Mouse (Mus musculus) 3134 (cell line): Measurements from ENCODE around the gene Selenos.
"Not testable (repeated sequence)": the region's sequence is repeated elsewhere in the genome, so short reads cannot be mapped to it uniquely, and the experiment has no call there.

Experiments
- DNase-seq: peaks from one replicate; pipeline ENCODE4 v3.0.0-alpha.2; 2011; ENCODE audit warnings: low spot score; ENCODE audit not compliant: insufficient read length; ENCODE audit errors: extremely low read depth

The Selenos gene

GRCm38 (mm10) chr7:66079364-66080230, at the start of gene Selenos:
Gene Selenos (plus strand): TSS chr7:66079649.
- peak; percentile 98 for DNase-seq

GRCm38 (mm10) chr7:66036809-66037208, 42.6 kb upstream of the Selenos start:
- DNase-seq, result no peak

- no peak for DNase-seq
These were observed 41.2 kb upstream of the Selenos start for GRCm38 (mm10) chr7:66038261-66038660.

DNA sequence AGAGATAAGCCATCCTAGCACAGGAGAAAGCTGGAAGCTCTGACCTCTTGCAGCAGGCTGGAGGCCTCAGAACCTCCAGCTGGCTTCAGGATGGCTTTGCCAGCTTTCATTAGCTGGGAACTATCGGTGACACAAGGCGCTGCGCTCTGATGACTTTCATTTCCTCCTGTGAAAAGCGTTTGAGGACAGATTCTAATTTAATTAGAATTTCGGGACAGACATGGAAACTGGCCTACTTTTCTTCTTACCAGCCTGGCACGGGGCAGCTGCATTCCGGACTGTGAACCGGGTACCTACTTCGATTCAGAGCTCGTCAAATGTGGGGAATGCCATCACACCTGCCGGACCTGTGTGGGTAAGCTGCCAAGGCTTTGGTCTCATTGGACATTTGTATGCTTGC, 40.7 kb upstream of the Selenos start:
- no peak for DNase-seq

DNA sequence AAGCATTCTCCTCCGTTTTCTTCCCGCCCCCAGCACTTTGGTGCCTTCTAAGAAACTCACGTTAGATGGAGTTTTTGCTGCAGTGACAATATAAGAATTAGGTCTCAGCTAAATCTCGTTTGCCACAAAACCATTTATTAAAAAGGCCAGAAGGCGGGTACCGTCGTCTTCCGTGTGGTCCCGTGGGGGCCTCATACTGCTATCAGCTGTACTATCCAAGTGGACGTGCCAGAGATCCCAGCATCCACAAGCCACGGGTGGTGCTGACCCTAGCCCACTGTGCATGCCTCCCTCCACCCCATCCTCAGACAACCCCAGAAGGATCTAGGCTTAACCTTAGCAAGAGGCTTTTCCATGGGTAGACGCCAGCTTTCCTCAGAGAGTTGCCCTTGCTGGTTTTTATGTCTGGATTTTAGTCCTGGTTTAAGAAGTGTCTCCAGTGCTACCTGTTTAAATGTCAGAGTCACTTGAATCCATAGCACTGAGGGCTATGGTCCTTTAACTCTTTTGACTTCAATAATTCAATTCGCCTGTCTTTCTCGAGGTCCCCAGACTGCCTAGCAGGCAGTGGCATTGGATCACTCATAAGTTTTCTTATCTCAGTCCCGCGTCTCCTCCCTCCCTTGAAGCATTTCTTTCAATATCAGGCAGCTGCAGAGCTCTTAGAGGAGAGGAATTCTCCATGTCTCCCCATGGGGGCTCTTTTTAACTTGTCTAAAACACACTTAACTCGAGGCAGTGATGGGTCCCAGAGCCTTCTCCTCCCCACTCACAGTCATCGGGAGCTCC, 39.2 kb upstream of the Selenos start:
- DNase-seq, result no peak

GRCm38 (mm10) chr7:66043552-66044459, 35.6 kb upstream of the Selenos start, which contains the start of gene Gm45213:
Gene Gm45213 (plus strand): TSS chr7:66043602.
- no peak for DNase-seq

DNA sequence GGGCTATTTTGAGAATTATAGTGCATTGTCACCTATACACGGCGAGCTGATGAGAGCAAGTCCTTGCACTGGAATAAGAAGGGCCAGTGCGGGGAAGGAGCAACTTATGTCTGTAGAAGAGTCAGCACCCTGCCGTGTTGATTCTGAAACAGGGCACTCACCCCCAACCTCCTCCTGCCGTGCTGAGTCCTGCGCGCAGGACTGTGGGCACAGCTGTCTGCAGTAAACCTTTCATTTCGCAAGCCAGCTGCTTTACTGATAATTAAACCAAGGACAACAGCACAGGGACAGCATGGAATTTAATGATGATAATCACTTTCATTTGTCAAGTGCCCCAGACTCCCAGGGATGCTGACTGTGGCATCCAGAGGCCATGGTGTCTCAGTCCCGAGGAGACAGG, 34.8 kb upstream of the Selenos start:
- no peak for DNase-seq

DNA sequence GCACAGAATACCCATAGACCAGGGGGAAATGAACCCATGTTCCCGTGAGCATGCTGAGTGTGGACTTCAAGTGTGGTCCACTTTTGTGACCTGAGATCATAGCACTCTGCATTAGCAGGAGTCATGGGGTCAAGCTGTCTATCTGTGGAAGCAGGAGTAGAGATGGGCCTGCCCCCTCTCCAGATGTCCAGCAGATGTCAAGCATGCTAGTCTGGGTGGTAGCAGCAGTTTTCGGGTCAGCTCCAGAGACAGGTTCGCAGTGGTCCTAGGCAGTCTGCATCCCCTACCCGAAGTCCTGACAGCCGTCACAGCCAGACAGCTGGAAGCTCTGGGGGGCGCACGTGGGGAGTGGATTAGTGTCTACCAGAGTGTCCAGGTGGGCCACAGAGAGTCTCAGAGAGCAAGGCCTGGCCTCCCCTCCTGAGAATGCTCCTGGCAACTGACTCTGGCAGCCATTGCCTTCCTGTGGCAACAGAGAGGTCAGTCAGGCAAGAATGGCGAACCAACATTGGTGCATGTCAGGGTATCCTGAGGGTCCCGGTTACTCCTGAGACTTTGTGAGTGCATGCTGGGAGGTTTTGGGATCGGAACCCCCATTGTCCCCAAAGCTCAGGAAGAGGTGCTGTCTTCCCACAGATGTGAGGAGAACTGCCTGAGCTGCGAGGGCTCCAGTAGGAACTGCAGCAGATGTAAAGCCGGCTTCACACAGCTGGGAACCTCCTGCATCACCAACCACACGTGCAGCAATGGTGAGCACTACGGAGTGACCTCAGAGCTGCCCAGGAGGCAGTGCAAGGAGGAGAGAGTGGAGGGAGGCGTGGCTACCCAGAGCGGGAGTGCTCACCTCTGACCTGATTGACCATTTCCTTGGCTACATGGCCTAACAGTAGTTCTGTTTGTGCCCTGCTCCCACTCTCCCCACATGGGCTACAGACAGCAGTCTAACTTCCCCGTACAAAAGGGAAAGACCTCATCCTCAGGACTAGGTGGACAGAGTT, 32.2 kb upstream of the Selenos start:
- no peak for DNase-seq

- no peak for DNase-seq
These were observed 31.5 kb upstream of the Selenos start for GRCm38 (mm10) chr7:66047975-66048374.

GRCm38 (mm10) chr7:66048446-66049230, 30.8 kb upstream of the Selenos start:
- DNase-seq, result no peak

- no peak for DNase-seq
These were observed 25.4 kb upstream of the Selenos start for GRCm38 (mm10) chr7:66053946-66054483.

GRCm38 (mm10) chr7:66055356-66055755, 24.1 kb upstream of the Selenos start:
- DNase-seq, result not testable (repeated sequence)

DNA sequence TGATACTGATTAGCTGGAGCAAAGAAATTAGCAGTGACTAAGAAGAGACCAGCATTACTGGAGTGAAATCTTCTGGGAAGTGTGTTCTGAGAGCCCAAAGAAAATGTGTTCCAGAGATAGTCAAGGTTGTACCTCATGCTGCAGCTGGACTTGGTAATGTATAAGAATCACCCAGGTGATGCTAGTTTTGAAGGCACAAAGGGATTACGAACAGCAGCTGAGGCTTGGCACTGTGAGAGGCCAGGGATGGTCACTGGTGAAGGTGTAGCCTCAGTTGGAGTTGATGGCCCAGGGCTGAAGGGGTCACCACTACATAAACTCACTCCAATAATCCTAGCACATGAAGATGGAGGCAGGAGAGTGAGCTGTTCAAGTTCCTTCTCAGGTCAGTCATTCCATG, 20.7 kb upstream of the Selenos start, which contains the start of gene Snrpa1:
TSS of gene Snrpa1 (plus strand) at position 301 of the 400 bp plus-strand sequence.
- DNase-seq, result no peak

DNA sequence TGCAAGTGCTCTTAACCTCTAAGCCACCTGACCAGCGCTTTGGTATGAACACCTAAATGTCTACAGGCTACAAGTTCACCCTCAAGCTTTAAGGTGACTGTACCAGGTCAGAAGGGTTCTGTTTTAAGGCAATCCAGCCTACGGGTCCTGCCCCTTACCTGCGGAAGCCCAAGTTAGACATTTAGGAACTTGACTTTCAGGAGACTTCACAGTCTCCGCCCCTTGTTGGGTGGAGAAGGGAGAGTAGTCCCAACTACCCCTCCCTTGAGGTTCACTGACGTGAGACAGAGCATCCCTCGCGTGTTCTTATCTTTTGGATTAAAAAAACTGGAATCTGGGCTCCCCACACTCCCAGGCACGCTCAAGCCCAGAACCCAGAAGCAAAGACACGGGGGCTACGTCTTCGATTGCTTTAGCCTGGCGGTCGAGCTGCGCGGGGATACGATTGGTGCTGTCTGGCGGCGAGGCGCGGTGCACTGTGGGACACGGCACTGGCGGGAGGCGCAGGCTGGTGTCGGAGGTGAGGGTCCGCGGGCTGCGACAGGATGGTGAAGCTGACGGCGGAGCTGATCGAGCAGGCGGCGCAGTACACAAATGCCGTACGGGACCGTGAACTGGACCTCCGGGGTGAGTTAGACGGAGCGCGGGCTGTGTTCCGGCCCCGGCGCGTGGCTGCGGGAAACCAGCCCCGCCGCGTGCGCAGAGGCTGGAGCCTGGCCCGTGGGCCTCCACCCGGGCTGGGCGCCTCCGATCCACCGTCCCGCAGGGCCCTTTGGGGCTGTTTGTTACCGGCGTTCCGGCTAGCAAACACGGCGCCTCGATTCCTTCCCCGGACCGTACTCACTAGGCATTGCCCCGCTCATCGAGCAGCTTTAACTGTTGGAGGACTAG, 19.1 kb upstream of the Selenos start:
- DNase-seq, result peak; percentile 81

GRCm38 (mm10) chr7:66061057-66061456, 18.4 kb upstream of the Selenos start:
- DNase-seq, result no peak

DNA sequence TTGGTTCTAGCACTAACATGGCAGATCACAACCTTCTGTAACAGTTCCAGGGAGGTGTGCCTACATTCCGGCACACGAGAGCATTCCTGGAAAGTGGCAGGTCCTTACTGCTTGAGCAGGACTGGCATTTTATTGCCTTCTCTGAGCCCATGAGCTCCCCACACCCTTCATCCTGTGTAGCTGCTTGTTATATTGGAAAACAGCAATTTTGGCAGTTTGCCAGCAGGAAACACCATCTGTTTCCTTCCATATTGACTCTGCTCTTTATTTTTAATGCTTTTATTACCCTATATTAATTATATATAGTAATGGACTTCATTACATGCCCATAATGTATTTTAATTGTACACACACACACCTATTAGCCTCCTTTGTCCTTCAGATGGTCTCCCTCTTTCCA, 3.0 kb upstream of the Selenos start:
- DNase-seq, result no peak

- no peak for DNase-seq
These were observed 773 bp downstream of the Selenos start for GRCm38 (mm10) chr7:66080231-66080613.
